Mouse (Mus musculus): ENCODE measurements around the gene Tm7sf3.

DNA sequence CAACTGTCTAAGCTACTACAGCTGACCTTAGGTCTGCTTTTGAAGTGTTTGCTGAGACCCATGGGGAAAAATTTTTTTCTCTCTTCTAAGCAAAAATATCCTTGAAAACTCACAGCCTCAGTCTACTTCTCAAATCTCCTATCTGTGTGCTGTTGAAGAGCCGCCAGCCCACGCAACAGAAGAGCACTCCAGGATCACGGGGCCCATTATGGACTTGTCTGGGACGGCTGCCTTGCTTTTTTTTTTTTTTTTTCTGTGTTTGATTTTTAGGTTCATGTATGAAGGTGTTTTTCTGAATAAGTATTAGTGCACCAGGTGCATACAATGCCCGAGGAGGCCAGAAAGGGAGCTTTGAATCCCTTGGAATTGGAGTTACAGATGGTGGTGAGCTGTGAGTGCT is 6.1 kb downstream of the Tm7sf3 start:
- TF ChIP-seq CTCF (IDR thresholded peaks at IDR 0.05; ENCODE audit: borderline replicate concordance, insufficient read depth, low read length) (no peak), POLR2A (IDR thresholded peaks at IDR 0.05; ENCODE audit: low read depth, low read length) (no peak)

Measured in embryonic fibroblast, embryonic 13.5 days (primary cell).